Mouse (Mus musculus) forebrain, embryonic 10.5 days (tissue): ENCODE measurements around the gene Il11ra1. TPM values are rescaled to one million over a fixed set of nuclear protein-coding genes. Genes with fewer than 3 reads are reported as not detected.

ENCODE experiments used
- DNase-seq: peaks from one replicate; pipeline ENCODE4 v3.0.0-alpha.2; 2017; ENCODE audit warnings: low spot score; ENCODE audit errors: extremely low spot score
- H3K27ac ChIP-seq: fragments of 300-500 bp; sonication (generic); 2 replicates; pipeline ENCODE4 v1.5.1; 2016; ENCODE audit warnings: mild to moderate bottlenecking
- H3K27me3 ChIP-seq: fragments of 300-500 bp; sonication (generic); 2 replicates; pipeline ENCODE4 v1.6.1; 2016; ENCODE audit warnings: mild to moderate bottlenecking; ENCODE audit not compliant: poor library complexity, severe bottlenecking
- H3K36me3 ChIP-seq: fragments of 300-500 bp; sonication (generic); replicated peaks from 2 replicates; pipeline ENCODE4 v1.6.1; 2016; ENCODE audit warnings: mild to moderate bottlenecking, moderate library complexity
- H3K4me1 ChIP-seq: fragments of 300-500 bp; sonication (generic); 2 replicates; pipeline ENCODE4 v1.6.1; 2016
- H3K4me3 ChIP-seq: fragments of 300-500 bp; sonication (generic); 2 replicates; pipeline ENCODE4 v1.5.1; 2016; ENCODE audit warnings: mild to moderate bottlenecking, moderate library complexity
- H3K9me3 ChIP-seq: fragments of 300-500 bp; sonication (generic); 2 replicates; pipeline ENCODE4 v1.6.1; 2016; ENCODE audit warnings: mild to moderate bottlenecking, moderate library complexity
- WGBS: fragments of 180-500 bp; shearing (Covaris S2); methylation state at CpG from one replicate; pipeline ENCODE4 v1.1.7; 2016; 5-methylcytosine and 5-hydroxymethylcytosine counted together
- polyA plus RNA-seq: library from polyadenylated mRNA; unstranded; fragments of >200 nt; fragmentation: Nextera tagmentation; extraction: Ambion mirVana; gene quantifications from 2 replicates; pipeline ENCODE4 v1.2.1, GENCODE M21; 2016

Gene Il11ra1
- polyA plus RNA-seq, 1 experiment from 2014 or later = 82.0 TPM

DNA sequence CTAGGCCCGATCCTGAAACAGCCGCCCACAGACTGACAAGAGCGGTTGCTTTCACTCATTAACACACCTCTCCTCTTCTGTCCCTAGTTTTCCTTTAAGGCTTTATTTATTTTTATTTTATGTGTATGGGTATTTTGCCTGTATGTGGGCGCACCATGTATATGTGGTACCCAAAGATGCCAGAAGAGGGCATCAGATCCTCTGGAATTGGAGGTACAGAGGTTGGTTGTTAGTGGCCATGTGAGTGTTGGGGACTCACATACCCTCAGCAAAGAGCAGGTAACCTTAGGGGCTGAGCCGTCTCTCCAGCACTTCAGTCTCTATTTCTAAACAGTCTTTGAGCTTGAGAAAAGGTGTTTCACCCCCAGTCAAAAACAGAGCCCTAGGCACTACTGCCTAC lies 15.8 kb downstream of the Il11ra1 start:
- no peak for DNase-seq
- no peaks in the 10 kb centered on the region for H3K9me3 ChIP-seq
- H3K4me3 ChIP-seq = no peak overlapping the region
- no peaks in the 10 kb centered on the region for H3K27me3 ChIP-seq
- WGBS = 85% methylated on average over 5 of the region's 5 CpGs
- H3K4me1 ChIP-seq = peaks cover 52% of the 10 kb centered on the region
- H3K27ac ChIP-seq = no peak overlapping the region
- H3K36me3 ChIP-seq = peaks cover 70% of the 10 kb centered on the region

DNA sequence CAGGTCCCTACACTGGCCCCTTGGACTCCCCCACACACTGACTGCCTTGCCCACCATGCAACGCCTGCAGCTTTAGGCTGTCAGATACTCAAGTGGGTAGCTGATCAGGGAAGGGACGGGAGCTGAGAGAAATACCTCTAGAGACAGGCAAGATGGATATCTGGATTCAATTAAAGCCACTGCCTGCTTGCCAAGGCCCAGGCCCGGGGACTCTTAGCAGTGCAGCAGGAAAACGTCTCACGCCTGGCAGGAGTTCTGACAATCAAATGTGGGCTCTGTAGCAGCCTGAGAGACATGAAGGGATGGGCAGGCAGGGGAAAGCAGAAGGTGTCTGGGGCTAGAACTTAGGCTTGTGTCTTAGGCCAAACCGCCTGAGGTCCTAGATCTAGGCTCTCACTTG lies 17.0 kb downstream of the Il11ra1 start:
- no peaks in the 10 kb centered on the region for H3K9me3 ChIP-seq
- H3K4me3 ChIP-seq = no peak overlapping the region
- H3K36me3 ChIP-seq = peaks cover 57% of the 10 kb centered on the region
- DNase-seq = no peak
- WGBS = 68% methylated on average over 6 of the region's 6 CpGs
- H3K4me1 ChIP-seq = peaks cover 47% of the 10 kb centered on the region
- H3K27me3 ChIP-seq = no peaks in the 10 kb centered on the region
- H3K27ac ChIP-seq = no peak overlapping the region; the same call in 1 of the 2 replicates

DNA sequence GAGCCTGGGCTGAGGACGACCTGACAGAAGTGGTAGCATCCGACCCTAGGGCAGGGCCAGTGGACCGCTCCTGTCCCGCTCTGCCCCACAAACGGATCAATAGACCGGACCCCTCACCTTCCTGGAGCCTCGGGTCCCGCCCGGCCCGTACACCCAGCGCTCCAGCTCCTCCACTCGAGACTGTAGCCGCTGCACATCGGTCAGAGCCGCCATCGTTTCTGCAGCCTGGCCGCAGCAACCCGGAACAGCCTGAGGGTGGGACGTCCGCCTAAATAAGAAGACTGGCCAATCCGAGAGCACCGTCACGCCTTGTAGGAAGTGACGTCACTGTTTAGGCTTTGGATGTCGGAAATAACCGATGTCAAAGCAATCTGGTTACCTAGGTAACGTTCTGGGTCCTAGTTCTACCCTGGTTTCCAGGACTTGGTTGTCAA lies 23.1 kb downstream of the Il11ra1 start, which contains the start of gene Dctn3:
TSS of gene Dctn3 (minus strand) at position 253 of the 434 bp plus-strand sequence.
- H3K4me1 ChIP-seq = peaks cover 43% of the 10 kb centered on the region
- no peaks in the 10 kb centered on the region for H3K9me3 ChIP-seq
- WGBS = under 1% methylated on average over 27 of the region's 27 CpGs
- peak within 1 kb of the TSS; percentile 91 for H3K4me3 ChIP-seq
- peaks cover 45% of the 10 kb centered on the region for H3K27me3 ChIP-seq
- DNase-seq = peak; percentile 91
- H3K36me3 ChIP-seq = peaks cover 22% of the 10 kb centered on the region
- peak within 1 kb of the TSS; percentile 86 for H3K27ac ChIP-seq

DNA sequence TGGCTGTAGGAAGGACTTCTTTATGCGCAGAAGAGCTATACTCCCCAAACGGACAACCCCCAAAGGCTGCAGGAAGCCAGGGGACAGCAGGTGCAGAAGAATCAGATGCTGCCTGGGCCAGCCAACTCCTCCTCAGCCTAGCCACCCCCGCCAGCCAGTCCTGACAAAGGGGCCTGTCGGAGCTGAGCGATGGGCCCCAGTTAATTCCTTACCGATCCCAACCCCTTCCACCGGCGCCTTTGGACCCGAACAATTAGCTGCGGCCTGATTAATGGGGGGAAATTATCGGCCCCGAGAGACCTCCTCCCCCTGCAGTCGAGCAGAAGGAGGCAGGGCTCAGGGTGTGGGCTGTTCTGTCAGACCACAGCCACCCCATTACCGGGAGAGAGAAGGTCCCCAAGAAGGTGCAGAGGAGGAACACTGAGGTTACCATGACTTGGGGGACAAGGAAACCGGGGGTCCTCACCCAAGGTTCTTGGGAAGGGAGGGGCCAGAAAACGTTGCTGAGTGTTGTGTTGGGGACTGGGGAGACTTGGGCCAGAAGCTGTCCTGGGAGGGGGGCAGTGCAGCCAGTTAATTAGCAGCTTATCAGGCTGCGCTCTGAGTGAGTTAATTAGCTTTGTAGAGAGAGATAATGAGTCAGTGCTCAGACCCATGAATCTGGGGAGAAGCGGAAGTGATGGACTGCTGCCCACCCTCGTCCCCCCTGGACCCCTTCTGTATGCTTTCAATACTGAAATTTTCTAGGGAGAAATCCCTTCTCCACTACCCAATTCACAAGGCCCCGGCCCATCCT lies 27.2 kb downstream of the Il11ra1 start:
- peak; percentile 55 for DNase-seq
- peak overlapping the region; percentile 53 for H3K4me3 ChIP-seq
- H3K4me1 ChIP-seq = peaks cover 52% of the 10 kb centered on the region
- peaks cover 86% of the 10 kb centered on the region for H3K27me3 ChIP-seq
- H3K9me3 ChIP-seq = no peaks in the 10 kb centered on the region
- peak overlapping the region; percentile 80 for H3K27ac ChIP-seq
- H3K36me3 ChIP-seq = no peaks in the 10 kb centered on the region
- 7% methylated on average over 20 of the region's 20 CpGs for WGBS

DNA sequence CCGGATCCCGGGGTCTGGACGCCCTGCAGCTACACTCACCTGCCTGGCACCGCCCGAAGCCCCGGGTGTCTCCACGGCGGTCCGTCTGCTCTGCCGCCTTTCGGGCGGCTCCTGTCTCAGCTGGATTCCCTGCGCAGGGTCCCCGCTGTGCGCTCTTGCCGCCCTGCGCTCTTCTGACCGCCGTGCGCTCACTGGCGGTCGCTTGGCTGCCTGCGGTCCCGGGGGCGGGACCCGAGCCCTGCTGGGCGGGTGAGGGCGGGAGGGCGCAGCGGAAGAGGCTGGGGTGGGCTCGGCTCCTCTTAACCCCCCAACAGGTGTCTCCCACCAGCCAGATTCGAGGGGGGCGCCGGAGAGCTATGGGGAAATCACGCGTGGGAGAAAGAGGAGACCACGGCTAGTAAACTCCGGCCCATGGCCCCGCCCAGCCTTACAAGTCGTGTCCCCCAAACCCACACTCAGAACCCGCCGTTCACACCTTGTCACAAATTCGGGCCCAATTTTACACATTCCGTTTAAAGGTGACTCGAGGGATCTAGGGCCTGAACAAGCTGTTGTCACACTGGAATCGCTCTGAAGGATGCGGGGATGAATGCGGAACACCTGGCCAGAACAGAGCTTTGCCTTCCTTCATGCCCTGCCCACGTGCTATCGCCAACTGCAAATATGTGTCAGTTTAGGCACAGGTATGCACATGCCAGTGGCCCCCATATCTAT lies 31.4 kb downstream of the Il11ra1 start, which contains the start of gene Arid3c:
TSS of gene Arid3c (minus strand) at position 91 of the 714 bp plus-strand sequence.
- 2% methylated on average over 50 of the region's 50 CpGs for WGBS
- H3K36me3 ChIP-seq = no peaks in the 10 kb centered on the region
- H3K4me1 ChIP-seq = peaks cover 32% of the 10 kb centered on the region
- H3K27ac ChIP-seq = 0 out of 2 replicates have a peak within 1 kb of the TSS, but pooled peaks have one; percentile 48
- peaks cover 6% of the 10 kb centered on the region for H3K9me3 ChIP-seq
- H3K4me3 ChIP-seq = peak within 1 kb of the TSS; percentile 55
- peaks cover 75% of the 10 kb centered on the region for H3K27me3 ChIP-seq
- no peak for DNase-seq

DNA sequence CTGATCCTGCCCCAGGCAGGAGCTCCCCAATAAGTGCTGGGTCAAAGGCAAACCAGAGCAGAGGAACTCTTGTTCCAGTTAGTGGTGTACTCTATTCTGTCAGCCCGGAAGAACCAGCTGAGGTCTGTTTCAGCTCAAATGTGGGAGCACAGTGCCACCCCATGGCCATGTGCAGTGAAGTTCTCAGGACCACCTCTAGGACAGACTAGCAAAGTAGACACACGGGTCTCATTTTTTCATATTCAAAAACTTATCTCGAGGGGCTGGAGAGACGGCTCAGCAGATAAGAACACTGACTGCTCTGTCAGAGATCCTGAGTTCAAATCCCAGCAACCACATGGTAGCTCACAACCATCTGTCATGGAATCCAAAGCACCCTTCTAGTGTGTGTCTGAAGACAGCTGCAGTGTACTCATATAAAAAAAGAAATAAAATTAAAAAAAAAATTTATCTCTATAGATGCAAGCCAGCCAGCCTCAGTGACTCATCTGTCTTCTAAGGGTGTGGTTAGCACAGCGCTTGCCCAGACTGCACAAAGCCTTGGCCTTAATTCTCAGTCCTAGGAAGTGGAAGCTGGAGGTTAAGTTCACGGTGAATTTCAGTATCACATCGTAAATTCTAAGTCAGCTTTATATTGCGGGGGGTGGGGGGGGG lies 37.9 kb downstream of the Il11ra1 start:
- peaks cover 28% of the 10 kb centered on the region for H3K4me1 ChIP-seq
- H3K36me3 ChIP-seq = peaks cover 20% of the 10 kb centered on the region
- DNase-seq = peak; percentile 72
- no peak overlapping the region for H3K4me3 ChIP-seq
- H3K27ac ChIP-seq = no peak overlapping the region
- H3K9me3 ChIP-seq = peaks cover 6% of the 10 kb centered on the region; the same call in 1 of the 2 replicates
- 57% methylated on average over 8 of the region's 8 CpGs for WGBS
- peaks cover 10% of the 10 kb centered on the region for H3K27me3 ChIP-seq

DNA sequence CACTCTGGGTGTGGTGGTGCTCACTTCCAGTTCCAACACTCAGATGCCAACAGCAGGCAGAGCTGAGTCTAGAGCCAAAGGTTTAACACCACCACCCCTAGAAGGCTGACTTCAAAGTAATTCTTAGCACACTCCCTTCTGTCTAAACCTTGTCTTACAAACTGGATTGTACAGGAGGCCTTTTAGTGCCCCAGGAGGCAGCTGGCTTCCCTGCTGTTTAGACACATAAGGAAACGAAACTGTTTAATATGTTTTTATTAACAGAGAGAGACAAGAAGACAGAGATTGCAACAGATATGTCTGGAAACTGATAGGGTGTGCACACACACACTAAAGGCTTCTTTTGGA lies 38.4 kb downstream of the Il11ra1 start:
- peaks cover 6% of the 10 kb centered on the region; the same call in 1 of the 2 replicates for H3K9me3 ChIP-seq
- peaks cover 20% of the 10 kb centered on the region for H3K36me3 ChIP-seq
- H3K27me3 ChIP-seq = peaks cover 5% of the 10 kb centered on the region
- peaks cover 28% of the 10 kb centered on the region for H3K4me1 ChIP-seq
- DNase-seq = no peak
- H3K27ac ChIP-seq = no peak overlapping the region
- no peak overlapping the region for H3K4me3 ChIP-seq
- WGBS = 71% methylated on average over 1 of the region's 1 CpGs

DNA sequence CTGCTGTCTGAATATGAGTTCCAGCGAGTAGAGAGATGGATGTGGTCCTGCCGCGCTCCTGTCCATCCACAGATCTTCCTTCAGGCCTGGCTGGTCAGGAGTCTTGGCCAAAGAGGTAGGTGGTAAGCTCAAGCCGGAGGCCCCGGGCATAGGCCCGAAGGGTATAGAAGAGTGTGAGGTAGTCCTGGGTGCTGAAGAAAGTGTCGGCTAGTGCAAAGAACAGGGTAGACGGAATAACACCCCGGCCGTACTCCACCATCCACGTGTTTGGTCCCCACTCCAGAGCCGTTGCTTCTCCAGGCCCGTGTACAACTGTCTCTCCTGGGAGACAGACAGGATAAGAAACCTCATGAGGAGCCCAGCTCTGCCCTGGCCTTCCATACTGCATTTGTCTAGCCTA lies 39.5 kb downstream of the Il11ra1 start:
- whole genome bisulfite sequencing = 95% methylated on average over 13 of the region's 13 CpGs
- no peaks in the 10 kb centered on the region; the same call in 1 of the 2 replicates for H3K27me3 ChIP-seq
- H3K4me1 ChIP-seq = peaks cover 28% of the 10 kb centered on the region
- peaks cover 20% of the 10 kb centered on the region for H3K36me3 ChIP-seq
- no peak overlapping the region for H3K27ac ChIP-seq
- H3K9me3 ChIP-seq = peaks cover 6% of the 10 kb centered on the region; the same call in 1 of the 2 replicates
- peak overlapping the region; percentile 84 for H3K4me3 ChIP-seq
- DNase-seq = no peak

DNA sequence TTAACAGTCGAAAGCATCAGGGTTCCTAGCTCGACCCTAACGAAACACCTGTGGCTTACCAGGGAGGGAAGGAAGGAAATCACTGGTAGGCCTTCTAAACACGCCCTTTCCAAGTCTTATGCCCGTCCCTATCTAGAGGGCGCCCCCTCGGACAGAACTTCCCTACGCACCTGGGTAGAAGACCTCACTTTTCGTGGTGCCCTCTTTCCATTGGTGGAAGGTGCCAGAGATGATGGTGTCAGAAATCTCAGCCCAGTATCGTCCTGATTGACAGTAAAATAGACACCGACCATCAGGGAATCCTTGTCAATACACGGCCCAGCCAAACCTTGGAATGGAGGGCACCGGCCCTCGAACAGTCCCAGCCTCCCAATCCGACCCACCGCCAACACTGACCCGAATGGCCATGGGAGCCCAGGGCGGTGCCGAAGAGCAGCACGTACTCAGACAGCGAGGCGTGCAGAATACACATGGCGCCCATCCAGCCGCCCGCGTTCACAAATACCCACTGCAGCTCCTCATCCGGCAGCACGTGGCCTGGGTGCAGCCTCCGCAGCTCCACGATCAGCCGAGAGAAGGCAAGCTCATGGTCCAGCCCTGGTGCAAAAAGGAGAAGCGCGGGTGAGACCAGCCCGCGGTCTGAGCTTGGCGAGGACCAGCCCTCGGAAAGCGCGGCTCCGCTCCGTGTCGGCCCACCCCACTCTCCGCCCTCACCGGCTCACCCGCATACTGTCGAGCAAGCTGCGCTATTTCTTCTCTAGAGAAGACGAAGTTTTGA lies 40.8 kb downstream of the Il11ra1 start:
- peaks cover 20% of the 10 kb centered on the region for H3K36me3 ChIP-seq
- H3K4me3 ChIP-seq = peak overlapping the region; percentile 84
- peak overlapping the region; percentile 90 for H3K27ac ChIP-seq
- DNase-seq = no peak
- under 1% methylated on average over 48 of the region's 48 CpGs for WGBS
- H3K4me1 ChIP-seq = peaks cover 28% of the 10 kb centered on the region
- peaks cover 3% of the 10 kb centered on the region; the same call in 1 of the 2 replicates for H3K9me3 ChIP-seq
- H3K27me3 ChIP-seq = no peaks in the 10 kb centered on the region

DNA sequence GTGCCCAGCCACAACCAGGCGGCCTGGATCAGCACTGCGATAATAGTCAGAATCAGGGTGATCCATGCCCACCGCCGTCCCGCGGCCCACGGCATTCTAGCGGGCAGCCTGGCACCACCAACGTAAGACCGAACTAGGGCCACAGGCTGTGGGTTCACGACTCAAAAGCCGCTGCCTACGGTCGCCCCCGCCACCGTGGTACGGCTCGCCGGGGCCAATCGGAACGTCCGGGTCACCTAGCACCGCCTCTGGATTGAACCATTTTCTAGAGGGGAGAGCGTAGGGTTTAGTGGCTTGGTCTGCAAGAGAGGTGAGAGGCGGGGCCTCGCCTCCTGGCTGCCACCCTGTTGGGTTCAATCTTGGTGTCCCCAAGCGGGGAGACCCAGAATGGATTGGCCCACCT lies 41.4 kb downstream of the Il11ra1 start:
- Histone ChIP-seq H3K27ac (peak overlapping the region; percentile 90), H3K9me3 (peaks cover 5% of the 10 kb centered on the region)
- WGBS = under 1% methylated on average over 27 of the region's 27 CpGs

DNA sequence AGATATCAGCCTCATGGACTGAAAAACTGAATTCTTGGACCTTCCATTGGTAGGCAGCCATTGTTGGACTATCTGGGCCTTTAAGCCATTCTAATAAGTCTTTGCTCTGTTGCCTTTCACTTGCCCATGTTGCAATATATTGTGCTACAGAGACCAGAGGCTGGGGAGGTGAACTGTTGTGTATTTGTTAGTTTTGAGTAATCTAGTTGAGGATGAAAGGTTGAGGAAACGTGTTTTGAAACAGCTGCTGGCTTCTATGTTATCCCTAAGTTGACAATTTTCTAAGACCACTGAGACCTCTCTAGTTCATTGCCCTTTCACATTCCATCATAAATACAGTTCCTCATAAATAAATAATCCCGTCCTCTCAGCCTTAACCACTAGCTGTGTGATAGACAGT lies 44.3 kb downstream of the Il11ra1 start:
- Histone ChIP-seq H3K9me3 (peaks cover 22% of the 10 kb centered on the region), H3K4me3 (no peak overlapping the region), H3K27me3 (no peaks in the 10 kb centered on the region), H3K4me1 (peaks cover 24% of the 10 kb centered on the region), H3K27ac (no peak overlapping the region), H3K36me3 (peaks cover 6% of the 10 kb centered on the region)
- 76% methylated on average over 2 of the region's 2 CpGs for WGBS
- DNase-seq = no peak

More for the DNA sequence above, 41.4 kb downstream of the Il11ra1 start:
- Histone ChIP-seq H3K4me1 (peaks cover 28% of the 10 kb centered on the region), H3K27me3 (no peaks in the 10 kb centered on the region), H3K36me3 (peaks cover 20% of the 10 kb centered on the region), H3K4me3 (peak overlapping the region; percentile 84)
- DNase-seq = peak; percentile 93

DNA sequence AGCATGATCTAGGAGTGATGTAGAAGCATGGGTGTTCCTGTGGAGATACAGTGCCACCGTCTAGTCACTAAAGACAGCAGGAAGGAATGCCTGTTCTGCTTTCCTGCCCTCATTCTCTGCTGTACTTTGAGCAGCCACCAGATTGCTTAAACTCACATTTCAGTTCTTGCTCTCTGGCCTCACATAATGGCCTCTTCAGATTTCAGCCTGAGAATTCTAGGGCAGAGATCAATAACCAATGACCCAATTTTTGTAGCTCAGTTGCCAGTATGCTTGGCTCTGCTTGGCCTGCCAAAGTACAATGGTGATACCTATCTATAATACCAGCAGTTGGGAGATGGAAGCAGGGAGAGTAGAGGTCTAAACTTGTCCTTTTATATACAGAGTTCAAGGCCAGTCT lies 45.2 kb downstream of the Il11ra1 start:
- Histone ChIP-seq H3K4me1 (peaks cover 15% of the 10 kb centered on the region), H3K4me3 (no peak overlapping the region), H3K27ac (no peak overlapping the region), H3K9me3 (peaks cover 22% of the 10 kb centered on the region), H3K27me3 (no peaks in the 10 kb centered on the region), H3K36me3 (no peaks in the 10 kb centered on the region)
- 88% methylated on average over 1 of the region's 1 CpGs for WGBS
- no peak for DNase-seq
